Comparison of ENCODE assay signal across 22 mouse cellular contexts in the genomic region with DNA sequence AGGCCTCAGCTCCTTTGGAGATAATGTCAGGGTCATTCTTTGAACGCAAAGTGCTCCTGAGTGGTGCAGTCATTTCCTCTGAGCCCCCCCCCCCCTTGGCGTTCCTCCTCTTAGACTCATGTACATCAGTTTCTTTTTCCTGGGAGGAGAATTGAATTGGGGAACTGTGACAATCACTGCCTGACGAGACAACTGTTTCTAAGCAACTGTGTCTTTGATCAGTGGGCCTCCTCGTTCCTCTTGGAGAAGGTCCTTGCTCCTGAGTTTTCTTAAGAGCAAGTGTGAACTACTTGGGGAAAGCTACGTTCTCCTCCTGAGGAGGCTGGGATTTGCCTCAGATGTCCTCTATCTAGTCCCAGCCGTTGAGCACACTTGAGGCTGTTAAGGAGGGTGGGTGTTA.
DNase-seq lines count a peak whose midpoint lies in the region; ATAC-seq and TF ChIP-seq lines count a peak whose summit lies in the region.
"Had no signal": no experiment of that assay in that cellular context is flagged by ENCODE, and none has a peak within 500 bp of the region (broad histone marks: within the 10 kb centered on the region; RNA-seq: fewer than 3 reads in every experiment).

No protein-coding gene starts in this region.

- peaks cover 4% of the 10 kb centered on the region for H3K4me1 ChIP-seq in intestine, embryonic 16.5 days (ENCODE audit: control insufficient read depth, insufficient read depth, low read length)
- H3K4me1 ChIP-seq in intestine, postnatal 0 days (replicated peaks; ENCODE audit: control insufficient read depth, insufficient read depth, low read length), result no peaks in the 10 kb centered on the region; the same call in 1 of the 2 replicates
- H3K4me1 ChIP-seq: heart, embryonic 10.5 days; heart, embryonic 13.5 days; hindbrain, embryonic 12.5 days; hindbrain, embryonic 15.5 days had no signal

- 63% methylated on average over 6 of the region's 6 CpGs for WGBS in intestine, embryonic 16.5 days
- 54% methylated on average over 6 of the region's 6 CpGs for WGBS in intestine, postnatal 0 days

- H3K9ac ChIP-seq in intestine, embryonic 16.5 days (ENCODE audit: low read depth, low read length), result no peak overlapping the region
- no peak overlapping the region for H3K9ac ChIP-seq in intestine, postnatal 0 days (ENCODE audit: low read depth, low read length)
- H3K9ac ChIP-seq: forebrain, embryonic 13.5 days; heart, embryonic 13.5 days; hindbrain, embryonic 12.5 days; hindbrain, embryonic 15.5 days had no signal

- no peaks in the 10 kb centered on the region for H3K9me3 ChIP-seq in intestine, embryonic 16.5 days (ENCODE audit: control insufficient read depth, low read length)
- H3K9me3 ChIP-seq in intestine, postnatal 0 days (ENCODE audit: control insufficient read depth), result no peaks in the 10 kb centered on the region
- H3K9me3 ChIP-seq: forebrain, embryonic 10.5 days; forebrain, embryonic 13.5 days; heart, embryonic 10.5 days; heart, embryonic 13.5 days; hindbrain, embryonic 12.5 days; hindbrain, embryonic 15.5 days had no signal

- no peaks in the 10 kb centered on the region for H3K27me3 ChIP-seq in intestine, embryonic 16.5 days (replicated peaks; ENCODE audit: control insufficient read depth, insufficient read depth, low read length)
- no peaks in the 10 kb centered on the region for H3K27me3 ChIP-seq in intestine, postnatal 0 days (replicated peaks; ENCODE audit: control insufficient read depth, insufficient read depth, low read length)

- no peak overlapping the region for H3K4me2 ChIP-seq in intestine, embryonic 16.5 days (ENCODE audit: low read depth, low read length)
- no peak overlapping the region; the same call in 1 of the 2 replicates for H3K4me2 ChIP-seq in intestine, postnatal 0 days (replicated peaks; ENCODE audit: low read depth)
- H3K4me2 ChIP-seq: forebrain, embryonic 13.5 days; heart, embryonic 13.5 days; hindbrain, embryonic 12.5 days; hindbrain, embryonic 15.5 days had no signal

- no peak overlapping the region for H3K27ac ChIP-seq in intestine, embryonic 16.5 days (ENCODE audit: low read length)
- no peak overlapping the region for H3K27ac ChIP-seq in intestine, postnatal 0 days (ENCODE audit: low read depth, low read length)
- H3K27ac ChIP-seq: forebrain, embryonic 10.5 days; forebrain, embryonic 13.5 days; heart, adult 2 months; heart, embryonic 10.5 days; heart, embryonic 13.5 days; hindbrain, embryonic 12.5 days; hindbrain, embryonic 15.5 days had no signal

- intact Hi-C loops in gastrocnemius, postnatal 36 days (cut with DNase I), result no loop called here

- no peak for DNase-seq in gastrocnemius, postnatal 36 days
- DNase-seq in kidney, postnatal 10 days, result no peak
- DNase-seq: adrenal gland, adult 8-10 months; adrenal gland, postnatal 25 days; cerebellum, adult 11-12 months; cerebellum, adult 8-10 months; cerebellum, postnatal 10 days; gastrocnemius, postnatal 10 days; heart, adult 2 months; heart, postnatal 14 days had no signal

- H3K4me3 ChIP-seq in intestine, embryonic 16.5 days (ENCODE audit: low read length), result no peak overlapping the region
- no peak overlapping the region for H3K4me3 ChIP-seq in intestine, postnatal 0 days (ENCODE audit: low read depth, low read length)
- H3K4me3 ChIP-seq: forebrain, embryonic 10.5 days; forebrain, embryonic 13.5 days; heart, adult 2 months; heart, embryonic 10.5 days; heart, embryonic 13.5 days; hindbrain, embryonic 12.5 days; hindbrain, embryonic 15.5 days had no signal

- no peaks in the 10 kb centered on the region for H3K36me3 ChIP-seq in intestine, embryonic 16.5 days (ENCODE audit: control insufficient read depth, insufficient read depth, low read length)
- H3K36me3 ChIP-seq in intestine, postnatal 0 days (ENCODE audit: control insufficient read depth, insufficient read depth), result no peaks in the 10 kb centered on the region
- H3K36me3 ChIP-seq: forebrain, embryonic 10.5 days; heart, embryonic 10.5 days; heart, embryonic 13.5 days; hindbrain, embryonic 12.5 days; hindbrain, embryonic 15.5 days had no signal

- TF ChIP-seq CTCF in intestine, postnatal 0 days (IDR thresholded peaks at IDR 0.05; ENCODE audit: low read depth), result no peak

- ATAC-seq in intestine, embryonic 16.5 days, result peak; percentile 27; the same call in 1 of the 2 replicates
- no peak for ATAC-seq in intestine, postnatal 0 days
- peak; percentile 33 for ATAC-seq in granulocyte monocyte progenitor cell, adult 5-6 weeks (replicated peaks; ENCODE audit: poor library complexity, severe bottlenecking)
- 0 out of 2 replicates have a peak, but pooled peaks have one; percentile 21 for ATAC-seq in megakaryocyte progenitor cell, adult 5-6 weeks (replicated peaks; ENCODE audit: poor library complexity)
- ATAC-seq: CD4-positive, CD25-positive, alpha-beta regulatory T cell, adult 4 months; forebrain, embryonic 13.5 days; forebrain, embryonic 16.5 days had no signal
